Mouse (Mus musculus): ENCODE results near the gene Ecsit. TPM values are rescaled to one million over a fixed set of nuclear protein-coding genes. Genes with fewer than 3 reads are reported as not detected.

Gene Ecsit
- polyA plus RNA-seq (2014; fragmentation: Nextera tagmentation; extraction: Ambion mirVana): 32.4 and 38.4 TPM in 2 replicates

DNA sequence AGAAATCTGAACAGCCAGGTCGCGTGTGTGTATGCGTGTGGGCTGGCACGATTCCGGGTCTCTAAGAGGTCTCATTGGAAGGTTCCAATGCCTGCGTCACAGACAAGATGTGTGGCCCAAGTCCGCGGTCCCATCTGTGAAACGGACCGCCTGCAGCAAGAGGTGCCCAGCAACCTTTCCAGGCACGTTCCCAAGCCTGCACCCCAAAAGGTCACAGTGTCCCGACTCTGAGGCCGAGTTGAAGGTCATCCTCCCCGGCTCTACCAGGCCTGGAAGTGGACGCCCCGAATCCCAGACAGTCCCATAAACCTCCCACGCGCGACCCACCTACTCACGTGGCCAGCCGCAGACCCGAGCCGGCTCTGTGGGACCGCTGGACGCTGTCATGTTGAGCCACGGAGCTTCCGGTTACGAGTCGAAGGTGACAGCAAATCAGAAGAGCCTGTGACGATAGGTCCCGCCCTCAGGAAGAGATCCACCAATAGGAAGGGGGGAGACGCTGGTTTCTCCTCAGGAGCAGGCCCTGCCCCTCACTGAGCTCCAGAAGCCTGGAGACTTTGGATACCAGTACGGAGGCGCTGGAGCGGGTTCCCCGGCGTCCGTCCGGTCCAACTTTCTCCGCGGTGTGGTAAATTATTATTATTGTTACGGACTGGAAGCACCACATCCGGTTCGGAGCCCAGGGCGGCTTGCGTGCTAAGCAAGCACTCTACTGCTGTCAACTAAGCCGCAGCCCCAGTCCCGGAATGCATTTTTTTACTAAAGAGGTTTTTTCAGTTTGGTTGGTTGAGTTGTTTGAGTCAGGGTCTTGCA is at the start of gene Ecsit:
Gene Ecsit (minus strand): TSS at position 417 of the 813 bp plus-strand sequence.
- no peaks in the 10 kb centered on the region for H3K36me3 ChIP-seq (ENCODE audit: control insufficient read depth, insufficient read depth, low read length)
- H3K27ac ChIP-seq (ENCODE audit: low read depth, low read length): no peak within 1 kb of the TSS
- H3K9ac ChIP-seq (ENCODE audit: low read depth, low read length): peak within 1 kb of the TSS; percentile 44
- no peaks in the 10 kb centered on the region for H3K9me3 ChIP-seq (ENCODE audit: control insufficient read depth, low read length)
- peaks cover 3% of the 10 kb centered on the region; the same call in 1 of the 2 replicates for H3K4me1 ChIP-seq (replicated peaks; ENCODE audit: control insufficient read depth, insufficient read depth, low read length)
- no peaks in the 10 kb centered on the region for H3K27me3 ChIP-seq (ENCODE audit: control insufficient read depth, insufficient read depth, low read length)
- ATAC-seq (ENCODE audit: low FRiP score) (peak; percentile 98), DNase-seq (ENCODE audit: low spot score) (peak; percentile 95)
- H3K4me2 ChIP-seq (replicated peaks; ENCODE audit: low read depth, low read length): peak within 1 kb of the TSS; percentile 54
- under 1% methylated on average over 48 of the region's 48 CpGs for WGBS
- peak within 1 kb of the TSS; percentile 49 for H3K4me3 ChIP-seq (ENCODE audit: low read depth, low read length)

DNA sequence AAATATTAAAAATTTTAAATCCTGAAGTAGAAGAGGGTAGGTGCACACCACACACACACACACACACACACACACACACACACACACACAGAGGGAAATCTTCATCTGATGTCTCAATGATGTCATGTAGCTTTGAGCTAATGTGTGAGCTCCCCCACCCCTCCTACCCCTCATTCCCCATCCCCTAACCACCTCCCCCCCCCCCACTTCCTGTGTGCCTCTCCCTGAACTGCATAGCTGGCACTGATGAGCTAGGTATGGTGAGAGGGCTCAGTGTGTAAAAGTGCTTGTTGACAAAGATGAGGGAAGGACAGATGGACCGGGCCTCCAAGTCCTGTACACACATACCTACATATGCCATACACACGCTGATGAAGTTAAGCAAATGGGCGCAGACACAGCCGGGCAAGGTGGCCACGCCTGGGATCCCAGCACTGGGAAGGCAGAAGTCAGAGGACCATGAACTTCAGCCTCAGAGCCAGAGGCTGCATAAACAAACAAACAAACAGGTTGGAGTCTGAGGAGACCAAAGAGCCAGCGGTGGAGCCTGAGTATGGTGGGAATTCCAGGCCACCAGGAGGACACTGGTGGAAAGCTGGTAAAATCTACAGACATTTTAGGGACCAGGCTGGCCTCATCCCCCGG is 49.1 kb upstream of the Ecsit start:
- H3K27me3 ChIP-seq (ENCODE audit: control insufficient read depth, insufficient read depth, low read length): peaks cover 15% of the 10 kb centered on the region
- H3K4me1 ChIP-seq (replicated peaks; ENCODE audit: control insufficient read depth, insufficient read depth, low read length): 0 out of 2 replicates have a peak, but pooled peaks cover 2% of the 10 kb centered on the region
- DNase-seq (ENCODE audit: low spot score): no peak
- no peak overlapping the region for H3K9ac ChIP-seq (ENCODE audit: low read depth, low read length)
- 82% methylated on average over 7 of the region's 7 CpGs for WGBS
- ATAC-seq (ENCODE audit: low FRiP score): no peak
- H3K36me3 ChIP-seq (ENCODE audit: control insufficient read depth, insufficient read depth, low read length): no peaks in the 10 kb centered on the region
- H3K9me3 ChIP-seq (ENCODE audit: control insufficient read depth, low read length): no peaks in the 10 kb centered on the region
- H3K27ac ChIP-seq (ENCODE audit: low read depth, low read length): no peak overlapping the region
- H3K4me3 ChIP-seq (ENCODE audit: low read depth, low read length): no peak overlapping the region
- no peak overlapping the region for H3K4me2 ChIP-seq (replicated peaks; ENCODE audit: low read depth, low read length)

- H3K9ac ChIP-seq (ENCODE audit: low read depth, low read length): no peak overlapping the region
- H3K4me3 ChIP-seq (ENCODE audit: low read depth, low read length): no peak overlapping the region
- 44% methylated on average over 11 of the region's 11 CpGs for WGBS
- no peak overlapping the region for H3K27ac ChIP-seq (ENCODE audit: low read depth, low read length)
- H3K36me3 ChIP-seq (ENCODE audit: control insufficient read depth, insufficient read depth, low read length): no peaks in the 10 kb centered on the region
- H3K9me3 ChIP-seq (ENCODE audit: control insufficient read depth, low read length): no peaks in the 10 kb centered on the region
- H3K4me1 ChIP-seq (replicated peaks; ENCODE audit: control insufficient read depth, insufficient read depth, low read length): 0 out of 2 replicates have a peak, but pooled peaks cover 2% of the 10 kb centered on the region
- DNase-seq (ENCODE audit: low spot score) (no peak), ATAC-seq (ENCODE audit: low FRiP score) (no peak)
- H3K4me2 ChIP-seq (replicated peaks; ENCODE audit: low read depth, low read length): no peak overlapping the region
- H3K27me3 ChIP-seq (ENCODE audit: control insufficient read depth, insufficient read depth, low read length): peaks cover 15% of the 10 kb centered on the region
Measured at GRCm38 (mm10) chr9:22132220-22132619, 47.0 kb upstream of the Ecsit start.

DNA sequence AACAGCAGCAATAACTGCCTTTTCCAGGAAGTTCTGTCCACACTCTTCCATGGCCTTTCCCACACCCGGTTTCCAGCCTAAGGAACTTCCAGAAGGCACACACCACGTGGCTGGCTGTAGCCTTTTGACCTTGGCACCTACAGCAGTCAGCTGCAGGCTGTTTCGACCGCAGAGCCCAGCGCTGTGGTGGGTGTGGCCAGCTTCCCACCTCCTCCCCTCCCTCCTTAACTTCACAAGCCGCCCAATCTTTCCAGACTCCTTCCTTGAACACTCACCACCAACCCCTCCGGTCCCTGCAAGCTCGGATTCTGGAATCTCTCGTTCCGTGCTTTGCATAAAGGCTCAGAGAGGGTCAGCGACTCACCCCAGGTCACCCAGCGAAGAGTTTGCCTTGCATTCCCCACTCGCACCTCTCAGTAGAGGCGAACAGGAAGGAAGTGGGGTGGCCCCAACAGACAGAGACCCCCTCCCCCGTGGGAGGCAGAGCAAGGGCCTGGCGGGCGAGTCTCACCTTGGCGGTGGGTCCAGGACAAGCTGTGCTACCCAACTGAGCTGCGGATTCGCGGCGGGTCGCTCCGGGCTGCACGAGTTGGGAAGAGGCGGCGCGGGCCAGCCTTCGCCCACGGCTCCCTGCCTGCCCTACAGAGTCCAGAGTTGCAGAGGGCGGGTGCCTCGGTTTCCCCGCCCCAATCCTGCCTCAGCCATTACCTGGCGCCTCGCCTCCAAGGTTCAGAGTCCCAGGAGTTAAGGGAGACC is 46.2 kb upstream of the Ecsit start:
- Histone ChIP-seq H3K4me3 (ENCODE audit: low read depth, low read length) (peak overlapping the region; percentile 21), H3K4me1 (replicated peaks; ENCODE audit: control insufficient read depth, insufficient read depth, low read length) (0 out of 2 replicates have a peak, but pooled peaks cover 2% of the 10 kb centered on the region), H3K9me3 (ENCODE audit: control insufficient read depth, low read length) (no peaks in the 10 kb centered on the region), H3K4me2 (replicated peaks; ENCODE audit: low read depth, low read length) (peak overlapping the region; percentile 30), H3K9ac (ENCODE audit: low read depth, low read length) (peak overlapping the region; percentile 36; the same call in 1 of the 2 replicates), H3K27me3 (ENCODE audit: control insufficient read depth, insufficient read depth, low read length) (peaks cover 14% of the 10 kb centered on the region), H3K36me3 (ENCODE audit: control insufficient read depth, insufficient read depth, low read length) (no peaks in the 10 kb centered on the region), H3K27ac (ENCODE audit: low read depth, low read length) (no peak overlapping the region)
- DNase-seq (ENCODE audit: low spot score) (peak; percentile 30), ATAC-seq (ENCODE audit: low FRiP score) (no peak)
- WGBS: 1% methylated on average over 35 of the region's 35 CpGs

DNA sequence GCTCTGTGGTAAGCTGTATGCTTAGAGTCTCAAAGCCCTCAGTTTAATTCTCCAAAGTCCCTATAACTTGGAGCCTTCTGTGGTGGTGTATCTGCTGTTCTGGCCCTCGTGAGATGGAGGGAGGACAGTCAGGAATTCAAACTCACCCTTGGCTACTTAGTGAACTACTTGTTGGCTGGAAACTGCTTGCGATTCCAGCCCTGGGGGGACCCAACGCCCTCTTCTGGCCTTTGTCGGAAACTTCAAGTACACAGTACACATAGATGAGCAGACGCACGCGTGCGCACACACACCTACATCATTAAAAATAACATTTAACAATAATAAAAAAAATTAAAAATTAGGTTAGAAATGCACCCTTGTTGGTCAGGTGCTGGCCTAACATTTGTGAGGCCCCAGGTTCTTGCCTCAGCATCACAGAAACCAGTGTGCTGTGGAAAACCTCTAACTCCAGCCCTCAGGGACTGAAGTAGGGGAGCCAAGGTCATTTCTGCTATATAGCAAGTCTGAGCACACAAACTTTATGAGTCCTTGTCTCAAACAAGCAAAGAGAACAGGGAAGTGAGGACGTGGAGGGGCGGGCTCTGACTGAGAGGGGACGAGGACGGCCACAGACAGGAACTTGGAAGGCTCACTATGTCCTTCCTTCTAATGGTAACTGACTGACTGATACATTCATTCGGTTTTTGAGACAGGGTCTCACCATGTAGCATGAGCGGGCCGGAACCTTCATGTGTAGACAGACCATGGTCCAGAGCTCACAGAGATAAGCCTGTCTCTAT is 40.2 kb upstream of the Ecsit start:
- no peak overlapping the region for H3K9ac ChIP-seq (ENCODE audit: low read depth, low read length)
- H3K4me1 ChIP-seq (replicated peaks; ENCODE audit: control insufficient read depth, insufficient read depth, low read length): no peaks in the 10 kb centered on the region
- H3K27me3 ChIP-seq (ENCODE audit: control insufficient read depth, insufficient read depth, low read length): 0 out of 2 replicates have a peak, but pooled peaks cover 2% of the 10 kb centered on the region
- ATAC-seq (ENCODE audit: low FRiP score): no peak
- H3K4me3 ChIP-seq (ENCODE audit: low read depth, low read length): no peak overlapping the region
- DNase-seq (ENCODE audit: low spot score): no peak
- H3K36me3 ChIP-seq (ENCODE audit: control insufficient read depth, insufficient read depth, low read length): no peaks in the 10 kb centered on the region
- no peaks in the 10 kb centered on the region for H3K9me3 ChIP-seq (ENCODE audit: control insufficient read depth, low read length)
- H3K27ac ChIP-seq (ENCODE audit: low read depth, low read length): no peak overlapping the region
- WGBS: 89% methylated on average over 15 of the region's 15 CpGs
- no peak overlapping the region for H3K4me2 ChIP-seq (replicated peaks; ENCODE audit: low read depth, low read length)

GRCm38 (mm10) chr9:22124169-22124568 is 38.9 kb upstream of the Ecsit start:
- WGBS: 85% methylated on average over 3 of the region's 3 CpGs
- Histone ChIP-seq H3K27me3 (ENCODE audit: control insufficient read depth, insufficient read depth, low read length) (no peaks in the 10 kb centered on the region), H3K36me3 (ENCODE audit: control insufficient read depth, insufficient read depth, low read length) (no peaks in the 10 kb centered on the region), H3K4me1 (replicated peaks; ENCODE audit: control insufficient read depth, insufficient read depth, low read length) (no peaks in the 10 kb centered on the region), H3K27ac (ENCODE audit: low read depth, low read length) (no peak overlapping the region), H3K4me3 (ENCODE audit: low read depth, low read length) (no peak overlapping the region), H3K9ac (ENCODE audit: low read depth, low read length) (no peak overlapping the region), H3K9me3 (ENCODE audit: control insufficient read depth, low read length) (no peaks in the 10 kb centered on the region), H3K4me2 (replicated peaks; ENCODE audit: low read depth, low read length) (no peak overlapping the region)
- ATAC-seq (ENCODE audit: low FRiP score): no peak
- DNase-seq (ENCODE audit: low spot score): no peak

GRCm38 (mm10) chr9:22123069-22123609 is 37.9 kb upstream of the Ecsit start:
- Histone ChIP-seq H3K36me3 (ENCODE audit: control insufficient read depth, insufficient read depth, low read length) (no peaks in the 10 kb centered on the region), H3K27me3 (ENCODE audit: control insufficient read depth, insufficient read depth, low read length) (no peaks in the 10 kb centered on the region), H3K9me3 (ENCODE audit: control insufficient read depth, low read length) (no peaks in the 10 kb centered on the region), H3K4me3 (ENCODE audit: low read depth, low read length) (no peak overlapping the region), H3K27ac (ENCODE audit: low read depth, low read length) (no peak overlapping the region), H3K4me2 (replicated peaks; ENCODE audit: low read depth, low read length) (no peak overlapping the region), H3K4me1 (replicated peaks; ENCODE audit: control insufficient read depth, insufficient read depth, low read length) (no peaks in the 10 kb centered on the region), H3K9ac (ENCODE audit: low read depth, low read length) (no peak overlapping the region)
- ATAC-seq (ENCODE audit: low FRiP score) (no peak), DNase-seq (ENCODE audit: low spot score) (no peak)
- 87% methylated on average over 7 of the region's 7 CpGs for WGBS

- DNase-seq (ENCODE audit: low spot score): no peak
- H3K9me3 ChIP-seq (ENCODE audit: control insufficient read depth, low read length): no peaks in the 10 kb centered on the region
- no peak overlapping the region for H3K4me3 ChIP-seq (ENCODE audit: low read depth, low read length)
- H3K27me3 ChIP-seq (ENCODE audit: control insufficient read depth, insufficient read depth, low read length): no peaks in the 10 kb centered on the region
- 82% methylated on average over 3 of the region's 3 CpGs for WGBS
- H3K27ac ChIP-seq (ENCODE audit: low read depth, low read length): no peak overlapping the region
- no peak for ATAC-seq (ENCODE audit: low FRiP score)
- 0 out of 2 replicates have a peak, but pooled peaks cover 3% of the 10 kb centered on the region for H3K4me1 ChIP-seq (replicated peaks; ENCODE audit: control insufficient read depth, insufficient read depth, low read length)
- H3K9ac ChIP-seq (ENCODE audit: low read depth, low read length): no peak overlapping the region
- no peaks in the 10 kb centered on the region for H3K36me3 ChIP-seq (ENCODE audit: control insufficient read depth, insufficient read depth, low read length)
- no peak overlapping the region for H3K4me2 ChIP-seq (replicated peaks; ENCODE audit: low read depth, low read length)
Measured at GRCm38 (mm10) chr9:22122005-22122404, 36.8 kb upstream of the Ecsit start.

All from hindbrain, embryonic 11.5 days (tissue).